Mouse (Mus musculus): ENCODE measurements around the gene Aatk. TPM values are rescaled to one million over a fixed set of nuclear protein-coding genes. Genes with fewer than 3 reads are reported as not detected.

Aatk gene
- 0.80 TPM for polyA plus RNA-seq (2017; shearing (Covaris generic))

DNA sequence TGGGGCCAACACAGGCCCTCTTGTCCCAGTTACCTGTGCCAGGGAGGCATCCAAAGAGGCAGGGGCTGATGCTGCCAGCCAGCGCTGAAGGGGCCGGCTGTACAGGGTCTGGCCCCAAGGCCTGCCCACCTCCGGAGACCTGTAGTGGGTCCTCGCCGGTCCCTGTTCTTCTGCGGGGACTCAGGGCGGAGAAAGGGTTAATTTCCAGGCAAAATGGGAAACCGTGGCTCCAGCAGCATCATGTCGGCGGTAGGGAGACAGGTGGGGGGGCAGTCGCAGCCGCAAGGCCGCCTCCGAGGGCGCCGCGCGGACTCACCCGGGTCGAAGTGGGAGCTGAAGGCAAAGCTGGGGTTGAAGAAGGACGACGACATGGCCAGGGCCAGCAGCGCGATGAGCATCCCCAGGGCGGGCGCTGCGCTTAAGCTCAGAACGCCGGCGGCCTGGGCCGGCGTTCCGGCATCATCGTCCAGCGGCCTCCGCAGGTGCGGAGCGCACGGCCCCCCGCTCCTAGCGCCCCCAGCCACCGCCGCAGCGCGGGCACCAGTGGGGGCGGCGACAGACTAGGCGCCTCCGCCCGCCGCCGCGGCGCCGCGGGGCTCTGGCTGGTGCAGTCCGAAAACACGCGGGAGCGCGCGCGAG lies at the start of gene Aatk:
Gene Aatk (minus strand): TSS at position 615 of the 639 bp plus-strand sequence.

GRCm38 (mm10) chr11:120086702-120087152 lies 39.8 kb upstream of the Aatk start, which contains the start of gene Cep131:
Gene Cep131 (minus strand): TSS chr11:120086827.

Other genes starting within 250 kb of the Aatk start
- 30.9 TPM for gene Chmp6, start 133.7 kb downstream of the Aatk start, polyA plus RNA-seq (2017; shearing (Covaris generic))
- 17.8 TPM for gene Baiap2, start 104.4 kb downstream of the Aatk start, polyA plus RNA-seq (2017; shearing (Covaris generic))
- gene Cep131, start 39.7 kb upstream of the Aatk start, polyA plus RNA-seq (2017; shearing (Covaris generic)) = 2.8 TPM
- gene Tepsin, start 51.6 kb upstream of the Aatk start, polyA plus RNA-seq (2017; shearing (Covaris generic)) = 14.9 TPM
- 67.2 TPM for gene Ndufaf8, start 51.8 kb upstream of the Aatk start, polyA plus RNA-seq (2017; shearing (Covaris generic))
- gene Slc38a10, start 104.2 kb upstream of the Aatk start, polyA plus RNA-seq (2017; shearing (Covaris generic)) = 121 TPM
- gene Bahcc1, start 185.8 kb upstream of the Aatk start, polyA plus RNA-seq (2017; shearing (Covaris generic)) = 0.18 TPM